Mouse (Mus musculus): Measurements from ENCODE around the gene Plch2. TPM values are rescaled to one million over a fixed set of nuclear protein-coding genes. Genes with fewer than 3 reads are reported as not detected.

Plch2 gene
- polyA plus RNA-seq, 1 experiment = 0.11 TPM

- Histone ChIP-seq H3K36me3 (ENCODE audit: control insufficient read depth, insufficient read depth) (peaks cover under 1% of the 10 kb centered on the region), H3ac (ENCODE audit: control insufficient read depth, insufficient read length, low read depth) (no peak within 1 kb of the TSS), H3K79me2 (ENCODE audit: control insufficient read depth, insufficient read depth) (peaks cover 16% of the 10 kb centered on the region), H3K4me3 (ENCODE audit: insufficient read depth, poor library complexity, severe bottlenecking) (no peak within 1 kb of the TSS), H3K27me3 (ENCODE audit: control insufficient read depth, insufficient read depth, insufficient read length) (peaks cover 66% of the 10 kb centered on the region), H3K79me3 (ENCODE audit: low read depth) (peaks cover 12% of the 10 kb centered on the region)
- TF ChIP-seq USF1 (IDR thresholded peaks at IDR 0.05; ENCODE audit: low read depth) (no peak), MYOD1 (IDR thresholded peaks at IDR 0.05; ENCODE audit: control insufficient read depth, insufficient read length, low read depth) (no peak), MAX (IDR thresholded peaks at IDR 0.05) (no peak), CEBPB (IDR thresholded peaks at IDR 0.05; ENCODE audit: low read depth) (no peak), MYOG (IDR thresholded peaks at IDR 0.05; ENCODE audit: control insufficient read depth, extremely low read depth, insufficient read length) (no peak), CTCF (IDR thresholded peaks at IDR 0.05; ENCODE audit: control insufficient read depth, insufficient read depth, insufficient read length) (no peak), FOSL1 (IDR thresholded peaks at IDR 0.05; ENCODE audit: insufficient read depth, low read length, poor library complexity, severe bottlenecking) (no peak)
These were observed 95.8 kb downstream of the Plch2 start, which contains the start of gene Hes5 for GRCm38 (mm10) chr4:154960690-154961225. Gene Hes5, plus strand, starts transcription at chr4:154960923.

- Histone ChIP-seq H3K27me3 (ENCODE audit: control insufficient read depth, insufficient read depth, insufficient read length) (peaks cover 72% of the 10 kb centered on the region), H3K36me3 (ENCODE audit: control insufficient read depth, insufficient read depth) (no peaks in the 10 kb centered on the region), H3K79me3 (ENCODE audit: low read depth) (peaks cover 6% of the 10 kb centered on the region), H3ac (ENCODE audit: control insufficient read depth, insufficient read length, low read depth) (no peak overlapping the region), H3K4me3 (ENCODE audit: insufficient read depth, poor library complexity, severe bottlenecking) (no peak overlapping the region), H3K79me2 (ENCODE audit: control insufficient read depth, insufficient read depth) (peaks cover 10% of the 10 kb centered on the region)
- no peak for TF ChIP-seq CEBPB (IDR thresholded peaks at IDR 0.05; ENCODE audit: low read depth)
- no peak for TF ChIP-seq MYOD1 (IDR thresholded peaks at IDR 0.05; ENCODE audit: control insufficient read depth, insufficient read length, low read depth)
- no peak for TF ChIP-seq FOSL1 (IDR thresholded peaks at IDR 0.05; ENCODE audit: insufficient read depth, low read length, poor library complexity, severe bottlenecking)
- TF ChIP-seq USF1 (IDR thresholded peaks at IDR 0.05; ENCODE audit: low read depth) = no peak
- TF ChIP-seq CTCF (IDR thresholded peaks at IDR 0.05; ENCODE audit: control insufficient read depth, insufficient read depth, insufficient read length) = no peak
- no peak for TF ChIP-seq MYOG (IDR thresholded peaks at IDR 0.05; ENCODE audit: control insufficient read depth, extremely low read depth, insufficient read length)
- TF ChIP-seq MAX (IDR thresholded peaks at IDR 0.05) = no peak
These were observed 96.4 kb downstream of the Plch2 start for GRCm38 (mm10) chr4:154960021-154960689.

- Histone ChIP-seq H3K79me2 (ENCODE audit: control insufficient read depth, insufficient read depth) (no peaks in the 10 kb centered on the region), H3K4me3 (ENCODE audit: insufficient read depth, poor library complexity, severe bottlenecking) (no peak overlapping the region), H3ac (ENCODE audit: control insufficient read depth, insufficient read length, low read depth) (no peak overlapping the region), H3K79me3 (ENCODE audit: low read depth) (no peaks in the 10 kb centered on the region), H3K27me3 (ENCODE audit: control insufficient read depth, insufficient read depth, insufficient read length) (peaks cover 87% of the 10 kb centered on the region), H3K36me3 (ENCODE audit: control insufficient read depth, insufficient read depth) (no peaks in the 10 kb centered on the region)
- TF ChIP-seq USF1 (IDR thresholded peaks at IDR 0.05; ENCODE audit: low read depth) = no peak
- no peak for TF ChIP-seq MYOG (IDR thresholded peaks at IDR 0.05; ENCODE audit: control insufficient read depth, extremely low read depth, insufficient read length)
- no peak for TF ChIP-seq MAX (IDR thresholded peaks at IDR 0.05)
- TF ChIP-seq CEBPB (IDR thresholded peaks at IDR 0.05; ENCODE audit: low read depth) = no peak
- TF ChIP-seq CTCF (IDR thresholded peaks at IDR 0.05; ENCODE audit: control insufficient read depth, insufficient read depth, insufficient read length) = no peak
- no peak for TF ChIP-seq FOSL1 (IDR thresholded peaks at IDR 0.05; ENCODE audit: insufficient read depth, low read length, poor library complexity, severe bottlenecking)
- TF ChIP-seq MYOD1 (IDR thresholded peaks at IDR 0.05; ENCODE audit: control insufficient read depth, insufficient read length, low read depth) = no peak
These were observed 98.0 kb downstream of the Plch2 start for GRCm38 (mm10) chr4:154958621-154959020.

GRCm38 (mm10) chr4:154958171-154958570 is 98.4 kb downstream of the Plch2 start:
- no peak overlapping the region for H3K4me3 ChIP-seq (ENCODE audit: insufficient read depth, poor library complexity, severe bottlenecking)
- H3K36me3 ChIP-seq (ENCODE audit: control insufficient read depth, insufficient read depth) = no peaks in the 10 kb centered on the region
- peaks cover 92% of the 10 kb centered on the region for H3K27me3 ChIP-seq (ENCODE audit: control insufficient read depth, insufficient read depth, insufficient read length)
- no peak overlapping the region for H3ac ChIP-seq (ENCODE audit: control insufficient read depth, insufficient read length, low read depth)
- no peaks in the 10 kb centered on the region for H3K79me3 ChIP-seq (ENCODE audit: low read depth)
- TF ChIP-seq CTCF (IDR thresholded peaks at IDR 0.05; ENCODE audit: control insufficient read depth, insufficient read depth, insufficient read length) (no peak), MAX (IDR thresholded peaks at IDR 0.05) (no peak), USF1 (IDR thresholded peaks at IDR 0.05; ENCODE audit: low read depth) (no peak)
- H3K79me2 ChIP-seq (ENCODE audit: control insufficient read depth, insufficient read depth) = no peaks in the 10 kb centered on the region

- H3K27me3 ChIP-seq (ENCODE audit: control insufficient read depth, insufficient read depth, insufficient read length) = peaks cover 93% of the 10 kb centered on the region
- H3K79me3 ChIP-seq (ENCODE audit: low read depth) = no peaks in the 10 kb centered on the region
- H3K36me3 ChIP-seq (ENCODE audit: control insufficient read depth, insufficient read depth) = no peaks in the 10 kb centered on the region
- no peak overlapping the region for H3ac ChIP-seq (ENCODE audit: control insufficient read depth, insufficient read length, low read depth)
- no peaks in the 10 kb centered on the region for H3K79me2 ChIP-seq (ENCODE audit: control insufficient read depth, insufficient read depth)
- no peak for TF ChIP-seq MYOG (IDR thresholded peaks at IDR 0.05; ENCODE audit: control insufficient read depth, extremely low read depth, insufficient read length)
- no peak for TF ChIP-seq CEBPB (IDR thresholded peaks at IDR 0.05; ENCODE audit: low read depth)
- TF ChIP-seq MYOD1 (IDR thresholded peaks at IDR 0.05; ENCODE audit: control insufficient read depth, insufficient read length, low read depth) = no peak
- no peak for TF ChIP-seq USF1 (IDR thresholded peaks at IDR 0.05; ENCODE audit: low read depth)
- TF ChIP-seq CTCF (IDR thresholded peaks at IDR 0.05; ENCODE audit: control insufficient read depth, insufficient read depth, insufficient read length) = no peak
- TF ChIP-seq MAX (IDR thresholded peaks at IDR 0.05) = no peak
- no peak for TF ChIP-seq FOSL1 (IDR thresholded peaks at IDR 0.05; ENCODE audit: insufficient read depth, low read length, poor library complexity, severe bottlenecking)
- no peak overlapping the region for H3K4me3 ChIP-seq (ENCODE audit: insufficient read depth, poor library complexity, severe bottlenecking)
These were observed 99.1 kb downstream of the Plch2 start for GRCm38 (mm10) chr4:154957289-154957993.
